Mouse (Mus musculus) embryonic fibroblast, embryonic 13.5 days (primary cell): ENCODE results near the gene Hist1h3a.

Experiments used
- CTCF ChIP-seq: IDR thresholded peaks from 2 replicates; pipeline ENCODE4 v1.5.1; 2011; ENCODE audit warnings: mild to moderate bottlenecking, control low read depth, low read length, moderate library complexity, borderline replicate concordance; ENCODE audit not compliant: insufficient read depth
- POLR2A ChIP-seq: IDR thresholded peaks from 2 replicates; pipeline ENCODE4 v1.6.1; 2011; ENCODE audit warnings: low read depth, mild to moderate bottlenecking, control low read depth, low read length, moderate library complexity

GRCm38 (mm10) chr13:23753314-23754078 is 8.7 kb downstream of the Hist1h3a start:
- TF ChIP-seq CTCF (no peak), POLR2A (no peak)
